13 mouse cellular contexts compared by ENCODE assay signal in genomic region chr5:75934201-75934600, GRCm38 (mm10). TPM values are rescaled to one million over a fixed set of nuclear protein-coding genes. Genes with fewer than 3 reads are reported as not detected.
DNase-seq lines count a peak whose midpoint lies in the region; ATAC-seq and TF ChIP-seq lines count a peak whose summit lies in the region.
"Had no signal": no experiment of that assay in that cellular context is flagged by ENCODE, and none has a peak within 500 bp of the region (broad histone marks: within the 10 kb centered on the region; RNA-seq: fewer than 3 reads in every experiment).

No protein-coding gene starts in this region.

- H3K9ac ChIP-seq in heart, postnatal 0 days (replicated peaks; ENCODE audit: low read depth, low read length) = no peak overlapping the region
- H3K9ac ChIP-seq: neural tube, embryonic 15.5 days had no signal

- H3K27ac ChIP-seq in heart, postnatal 0 days (ENCODE audit: low read depth) = peak overlapping the region; percentile 79
- H3K27ac ChIP-seq: neural tube, embryonic 15.5 days had no signal

- H3K27me3 ChIP-seq in heart, postnatal 0 days (ENCODE audit: control insufficient read depth, insufficient read depth, low read length) = no peaks in the 10 kb centered on the region
- H3K27me3 ChIP-seq: neural tube, embryonic 15.5 days had no signal

- H3K4me3 ChIP-seq in heart, postnatal 0 days (ENCODE audit: low read depth, low read length) = no peak overlapping the region
- H3K4me3 ChIP-seq: neural tube, embryonic 15.5 days had no signal

- peaks cover 10% of the 10 kb centered on the region; the same call in 1 of the 2 replicates for H3K36me3 ChIP-seq in heart, postnatal 0 days (replicated peaks; ENCODE audit: control insufficient read depth, insufficient read depth, low read length)
- H3K36me3 ChIP-seq: neural tube, embryonic 15.5 days had no signal

- ATAC-seq in heart, postnatal 0 days (ENCODE audit: insufficient read depth, low read depth) = no peak
- ATAC-seq in erythroid progenitor cell, adult 5-6 weeks (replicated peaks; ENCODE audit: low FRiP score, poor library complexity, severe bottlenecking) = no peak
- ATAC-seq: inflammation-experienced regulatory T-cells, adult 6 months; midbrain, embryonic 16.5 days had no signal

- H3K4me1 ChIP-seq in heart, postnatal 0 days (ENCODE audit: control insufficient read depth, insufficient read depth) = peaks cover 24% of the 10 kb centered on the region
- H3K4me1 ChIP-seq: neural tube, embryonic 15.5 days had no signal

- peak; percentile 94 for DNase-seq in heart, adult 11 months
- DNase-seq in heart, postnatal 10 days = no peak
- DNase-seq in kidney, postnatal 10 days = peak; percentile 13
- DNase-seq in kidney, adult 18-20 months = no peak
- DNase-seq in B cell, adult 2 months = peak; percentile 5 to 14
- no peak for DNase-seq in heart, postnatal 0 days (ENCODE audit: low spot score)
- DNase-seq in cerebellum, adult 8-10 months = no peak
- DNase-seq: cerebellum, postnatal 36 days; left cerebral cortex, postnatal 4 days had no signal

- intact Hi-C loops in heart, postnatal 10 days (cut with DNase I) = no loop called here

- no peak for TF ChIP-seq EP300 in heart, postnatal 0 days (IDR thresholded peaks at IDR 0.05; ENCODE audit: low read depth)

- 0 out of 2 replicates have a peak overlapping the region, but pooled peaks have one; percentile 40 for H3K4me2 ChIP-seq in heart, postnatal 0 days (ENCODE audit: low read depth, low read length)
- H3K4me2 ChIP-seq: neural tube, embryonic 15.5 days had no signal

- TF ChIP-seq CTCF in heart, postnatal 0 days (IDR thresholded peaks at IDR 0.05; ENCODE audit: low read depth) = no peak

- 64% methylated on average over 10 of the region's 10 CpGs for WGBS in heart, postnatal 0 days

- H3K9me3 ChIP-seq in heart, postnatal 0 days (replicated peaks; ENCODE audit: control insufficient read depth, low read length) = no peaks in the 10 kb centered on the region
- H3K9me3 ChIP-seq: neural tube, embryonic 15.5 days had no signal

RNA-seq across cellular contexts. Expression of gene Kdr, which starts 44.1 kb away (rescaled TPM):
- total RNA-seq in heart, postnatal 10 days (2021) = 100 to 1,000 TPM; 124 to 160 TPM
- 50.9 and 60.1 TPM in 2 replicates for total RNA-seq in heart, postnatal 0 days (2014; rRNA removed; ENCODE audit: low replicate concordance)
- 27.4 and 30.8 TPM in 2 replicates for polyA plus RNA-seq in heart, postnatal 0 days (2015; fragmentation: Nextera tagmentation; extraction: Ambion mirVana)
- not detected in 2 replicates for total RNA-seq in erythroid progenitor cell, adult 5-6 weeks (2015; ENCODE audit: low replicate concordance)
- total RNA-seq in erythroid progenitor cell, adult 5-6 weeks (2017; ENCODE audit: low replicate concordance) = 0.08 and 0.26 TPM in 2 replicates

Comparison
In these comparisons a context has a peak if more than half of its experiments do, and no peak if none do; other contexts are left out.
1. DNase-seq: peak in heart, adult 11 months (single experiment), kidney, postnatal 10 days (single experiment) and B cell, adult 2 months (2 of 2); none in heart, postnatal 10 days (0 of 2), kidney, adult 18-20 months (single experiment), heart, postnatal 0 days (single experiment) and cerebellum, adult 8-10 months (single experiment).
2. RNA of gene Kdr, which starts 44.1 kb away (total RNA-seq): 124 to 160 TPM in heart, postnatal 10 days and 50.9 to 60.1 TPM in heart, postnatal 0 days; 0.08 to 0.26 TPM in erythroid progenitor cell, adult 5-6 weeks; every median in the first group is over 10 times any median in the second.